Mouse (Mus musculus): ENCODE measurements around the gene Rab43. TPM values are rescaled to one million over a fixed set of nuclear protein-coding genes. Genes with fewer than 3 reads are reported as not detected.

Rab43 gene
- total and polyA plus RNA-seq, 3 experiments = 4.0 to 13.2 TPM; not detected in 1

- no peaks in the 10 kb centered on the region for H3K79me2 ChIP-seq (ENCODE audit: control insufficient read depth, insufficient read depth, low read length, poor library complexity)
- peaks cover 18 to 27% of the 10 kb centered on the region in 2 experiments for H3K4me1 ChIP-seq (ENCODE audit: control insufficient read depth in 1 of 2, insufficient read depth in 2 of 2, low read length in 2 of 2)
- H3K4me3 ChIP-seq (ENCODE audit: control insufficient read depth in 1 of 2, insufficient read depth in 1 of 2, low read depth in 2 of 2, low read length in 2 of 2) = peak overlapping the region in 1 of 2 experiments; percentile 24; a peak in 1 of 4 replicates
- H3K27ac ChIP-seq (ENCODE audit: control insufficient read depth, low read depth, low read length) = peak overlapping the region; percentile 93
- peaks cover 0 to 18% of the 10 kb centered on the region in 2 experiments; a peak in 2 of 4 replicates for H3K36me3 ChIP-seq (ENCODE audit: control insufficient read depth in 1 of 2, insufficient read depth in 2 of 2, low read length in 2 of 2)
- TF ChIP-seq ETS1 (IDR thresholded peaks at IDR 0.05; ENCODE audit: low read depth, low read length) = peak; percentile 83
- peak; percentile 68 for TF ChIP-seq MYB (IDR thresholded peaks at IDR 0.05; ENCODE audit: low read depth, low read length)
- peak; percentile 78 for TF ChIP-seq ZMIZ1 (IDR thresholded peaks at IDR 0.05; ENCODE audit: low read depth, low read length)
- no peak for TF ChIP-seq ZC3H11A (IDR thresholded peaks at IDR 0.05; ENCODE audit: low read depth, low read length)
- no peak for TF ChIP-seq RAD21 (IDR thresholded peaks at IDR 0.05; ENCODE audit: low read depth, low read length)
- peak; percentile 71 for TF ChIP-seq RCOR1 (IDR thresholded peaks at IDR 0.05; ENCODE audit: low read depth, low read length)
- peak; percentile 66 for TF ChIP-seq MXI1 (IDR thresholded peaks at IDR 0.05; ENCODE audit: low read depth, low read length)
- peak; percentile 97 for TF ChIP-seq TCF12 (IDR thresholded peaks at IDR 0.05; ENCODE audit: low read depth, low read length)
- peak in 1 of 2 experiments; percentile 48; a peak in 2 of 4 replicates for TF ChIP-seq POLR2A (IDR thresholded peaks at IDR 0.05; ENCODE audit: control insufficient read depth in 1 of 2, insufficient read depth in 1 of 2, low read depth in 1 of 2, low read length in 2 of 2, poor library complexity in 1 of 2)
- TF ChIP-seq NRF1 (IDR thresholded peaks at IDR 0.05; ENCODE audit: insufficient read depth, low read depth, low read length, poor library complexity, severe bottlenecking) = no peak
- 0 out of 2 replicates have a peak, but pooled peaks have one; percentile 28 for TF ChIP-seq TBP (IDR thresholded peaks at IDR 0.05; ENCODE audit: low read depth, low read length)
- TF ChIP-seq GATA1 (IDR thresholded peaks at IDR 0.05; ENCODE audit: low read depth, low read length) = peak; percentile 97
- TF ChIP-seq ZKSCAN1 (IDR thresholded peaks at IDR 0.05; ENCODE audit: low read depth, low read length) = no peak
- 0 out of 2 replicates have a peak, but pooled peaks have one; percentile 60 for TF ChIP-seq MAZ (IDR thresholded peaks at IDR 0.05; ENCODE audit: low read depth, low read length)
- TF ChIP-seq EP300 (IDR thresholded peaks at IDR 0.05; ENCODE audit: low read depth in 1 of 2, low read length in 2 of 2) = peak; percentile 94 to 95
- TF ChIP-seq MYC (IDR thresholded peaks at IDR 0.05; ENCODE audit: low read depth, low read length) = 0 out of 2 replicates have a peak, but pooled peaks have one; percentile 53
- TF ChIP-seq TAL1 (IDR thresholded peaks at IDR 0.05; ENCODE audit: low read length) = peak; percentile 99
- peak; percentile 47 for TF ChIP-seq NELFE (IDR thresholded peaks at IDR 0.05; ENCODE audit: low read depth, low read length)
- no peak for TF ChIP-seq CHD2 (IDR thresholded peaks at IDR 0.05; ENCODE audit: low read length)
- TF ChIP-seq HCFC1 (IDR thresholded peaks at IDR 0.05; ENCODE audit: low read depth, low read length) = 0 out of 2 replicates have a peak, but pooled peaks have one; percentile 41
- 0 out of 2 replicates have a peak, but pooled peaks have one; percentile 74 for TF ChIP-seq SIN3A (IDR thresholded peaks at IDR 0.05; ENCODE audit: low read length)
- no peak for TF ChIP-seq GABPA (IDR thresholded peaks at IDR 0.05; ENCODE audit: low read depth, low read length)
- TF ChIP-seq ELF1 (IDR thresholded peaks at IDR 0.05; ENCODE audit: low read depth, low read length) = 0 out of 2 replicates have a peak, but pooled peaks have one; percentile 10
- no peaks in the 10 kb centered on the region; a peak in 1 of 4 replicates for H3K27me3 ChIP-seq (ENCODE audit: control insufficient read depth in 1 of 2, insufficient read depth in 2 of 2, low read length in 2 of 2)
- no peaks in the 10 kb centered on the region for H3K9me3 ChIP-seq (replicated peaks; ENCODE audit: insufficient read depth, low read length)
- H3K9ac ChIP-seq (ENCODE audit: control insufficient read depth, low read depth, low read length, poor library complexity, severe bottlenecking) = peak overlapping the region; percentile 16; the same call in 1 of the 2 replicates
- peak; percentile 97 for DNase-seq (ENCODE audit: low read depth, low spot score)
Measured at GRCm38 (mm10) chr6:87775588-87776245, 36.2 kb downstream of the Rab43 start.

Data from MEL (cell line).